ENCODE assay signal across 8 mouse cellular contexts in genomic region chr5:137286655-137287031, GRCm38 (mm10). TPM values are rescaled to one million over a fixed set of nuclear protein-coding genes. Genes with fewer than 3 reads are reported as not detected.
DNase-seq lines count a peak whose midpoint lies in the region; ATAC-seq and TF ChIP-seq lines count a peak whose summit lies in the region.

No protein-coding gene starts in this region.

- DNase-seq in 3T3-L1 (ENCODE audit: low read depth, low spot score): peak; percentile 89
- peak; percentile 70 to 76 for DNase-seq in adrenal gland, postnatal 4 days (ENCODE audit: low spot score in 2 of 2)
- DNase-seq in heart, embryonic 10.5 days (ENCODE audit: low spot score): peak; percentile 96
- DNase-seq in liver, embryonic 13.5 days: peak; percentile 78
- peak; percentile 91 for DNase-seq in neural tube, embryonic 10.5 days (ENCODE audit: extremely low spot score, low spot score)

- no peak overlapping the region for H3K9ac ChIP-seq in kidney, embryonic 16.5 days (replicated peaks; ENCODE audit: low read length)
- H3K9ac ChIP-seq in liver, embryonic 13.5 days: peak overlapping the region; percentile 94; the same call in 1 of the 2 replicates
- H3K9ac ChIP-seq in stomach, embryonic 15.5 days: no peak overlapping the region

- WGBS in heart, embryonic 10.5 days: under 1% methylated on average over 16 of the region's 16 CpGs
- WGBS in kidney, embryonic 16.5 days: under 1% methylated on average over 16 of the region's 16 CpGs
- under 1% methylated on average over 16 of the region's 16 CpGs for WGBS in liver, embryonic 13.5 days (ENCODE audit: insufficient replicate concordance)
- WGBS in stomach, embryonic 15.5 days: under 1% methylated on average over 16 of the region's 16 CpGs

- TF ChIP-seq CTCF in embryonic fibroblast, embryonic 13.5 days (IDR thresholded peaks at IDR 0.05; ENCODE audit: borderline replicate concordance, insufficient read depth, low read length): peak; percentile 97

- H3K27ac ChIP-seq in embryonic fibroblast, embryonic 13.5 days (ENCODE audit: insufficient read depth, low read length): no peak overlapping the region
- H3K27ac ChIP-seq in heart, embryonic 10.5 days: peak overlapping the region; percentile 81; the same call in 1 of the 2 replicates
- H3K27ac ChIP-seq in kidney, embryonic 16.5 days (ENCODE audit: low read length): no peak overlapping the region
- no peak overlapping the region for H3K27ac ChIP-seq in liver, embryonic 13.5 days
- H3K27ac ChIP-seq in stomach, embryonic 15.5 days: no peak overlapping the region

- no peak for TF ChIP-seq POLR2A in embryonic fibroblast, embryonic 13.5 days (IDR thresholded peaks at IDR 0.05; ENCODE audit: low read depth, low read length)

- H3K27me3 ChIP-seq in heart, embryonic 10.5 days (ENCODE audit: insufficient read depth, poor library complexity, severe bottlenecking): peaks cover 48% of the 10 kb centered on the region
- H3K27me3 ChIP-seq in kidney, embryonic 16.5 days (ENCODE audit: insufficient read depth, low read length): peaks cover 44% of the 10 kb centered on the region
- H3K27me3 ChIP-seq in liver, embryonic 13.5 days: peaks cover 20% of the 10 kb centered on the region
- H3K27me3 ChIP-seq in stomach, embryonic 15.5 days (replicated peaks): peaks cover 33% of the 10 kb centered on the region

- ATAC-seq in kidney, embryonic 16.5 days (ENCODE audit: low FRiP score, low TSS enrichment): peak; percentile 57
- ATAC-seq in liver, embryonic 13.5 days (ENCODE audit: low read depth): no peak
- no peak for ATAC-seq in stomach, embryonic 15.5 days (ENCODE audit: insufficient read depth, low FRiP score, low read depth)

- H3K4me1 ChIP-seq in embryonic fibroblast, embryonic 13.5 days (ENCODE audit: control insufficient read depth, insufficient read depth, low read length): no peaks in the 10 kb centered on the region
- H3K4me1 ChIP-seq in heart, embryonic 10.5 days: peaks cover 43% of the 10 kb centered on the region
- H3K4me1 ChIP-seq in kidney, embryonic 16.5 days (ENCODE audit: insufficient read depth, low read length): peaks cover 28% of the 10 kb centered on the region
- H3K4me1 ChIP-seq in liver, embryonic 13.5 days (replicated peaks): peaks cover 50% of the 10 kb centered on the region
- peaks cover 25% of the 10 kb centered on the region for H3K4me1 ChIP-seq in stomach, embryonic 15.5 days

- H3K9me3 ChIP-seq in heart, embryonic 10.5 days: no peaks in the 10 kb centered on the region
- no peaks in the 10 kb centered on the region for H3K9me3 ChIP-seq in kidney, embryonic 16.5 days (ENCODE audit: low read length)
- H3K9me3 ChIP-seq in liver, embryonic 13.5 days (replicated peaks): no peaks in the 10 kb centered on the region
- no peaks in the 10 kb centered on the region for H3K9me3 ChIP-seq in stomach, embryonic 15.5 days

- H3K4me3 ChIP-seq in embryonic fibroblast, embryonic 13.5 days (ENCODE audit: insufficient read depth, low read length): no peak overlapping the region
- peak overlapping the region; percentile 64 for H3K4me3 ChIP-seq in heart, embryonic 10.5 days
- H3K4me3 ChIP-seq in kidney, embryonic 16.5 days (ENCODE audit: low read length): peak overlapping the region; percentile 45
- peak overlapping the region; percentile 83 for H3K4me3 ChIP-seq in liver, embryonic 13.5 days (replicated peaks)
- peak overlapping the region; percentile 35 for H3K4me3 ChIP-seq in stomach, embryonic 15.5 days (replicated peaks)

- H3K36me3 ChIP-seq in heart, embryonic 10.5 days: no peaks in the 10 kb centered on the region
- no peaks in the 10 kb centered on the region for H3K36me3 ChIP-seq in kidney, embryonic 16.5 days (ENCODE audit: insufficient read depth, low read length)
- peaks cover 3% of the 10 kb centered on the region for H3K36me3 ChIP-seq in liver, embryonic 13.5 days
- H3K36me3 ChIP-seq in stomach, embryonic 15.5 days: no peaks in the 10 kb centered on the region

- peak overlapping the region; percentile 75 for H3K4me2 ChIP-seq in kidney, embryonic 16.5 days (replicated peaks; ENCODE audit: low read depth, low read length)
- peak overlapping the region; percentile 100 for H3K4me2 ChIP-seq in liver, embryonic 13.5 days
- H3K4me2 ChIP-seq in stomach, embryonic 15.5 days: peak overlapping the region; percentile 69

RNA-seq across cellular contexts. Expression of gene Ache, which starts 0.7 kb away (rescaled TPM):
- 10 to 100 TPM; 12.5 to 20.2 TPM for total RNA-seq in adrenal gland, postnatal 4 days (2021)
- 0.33 and 0.73 TPM in 2 replicates for polyA plus RNA-seq in embryonic fibroblast, embryonic 13.5 days (2011; ENCODE audit: insufficient read length, low read depth, missing spikeins)
- 10.7 and 24.1 TPM in 2 replicates for polyA plus RNA-seq in heart, embryonic 10.5 days (2016; fragmentation: Nextera tagmentation; extraction: Ambion mirVana)
- polyA plus RNA-seq in kidney, embryonic 16.5 days (2015; fragmentation: Nextera tagmentation; extraction: Ambion mirVana): 3.0 and 3.1 TPM in 2 replicates
- 15.9 and 16.6 TPM in 2 replicates for polyA plus RNA-seq in liver, embryonic 13.5 days (2015; fragmentation: Nextera tagmentation; extraction: Ambion mirVana)
- 9.8 and 12.3 TPM in 2 replicates for polyA plus RNA-seq in stomach, embryonic 15.5 days (2015; fragmentation: Nextera tagmentation; extraction: Ambion mirVana)

RNA-seq across cellular contexts. Expression of gene Ufsp1, which starts 7.8 kb away (rescaled TPM):
- 10 to 100 TPM; 10.6 to 11.0 TPM for total RNA-seq in adrenal gland, postnatal 4 days (2021)
- 4.4 and 7.7 TPM in 2 replicates for polyA plus RNA-seq in embryonic fibroblast, embryonic 13.5 days (2011; ENCODE audit: insufficient read length, low read depth, missing spikeins)
- polyA plus RNA-seq in heart, embryonic 10.5 days (2016; fragmentation: Nextera tagmentation; extraction: Ambion mirVana): 11.1 and 12.3 TPM in 2 replicates
- polyA plus RNA-seq in kidney, embryonic 16.5 days (2015; fragmentation: Nextera tagmentation; extraction: Ambion mirVana): 7.2 and 7.8 TPM in 2 replicates
- 8.4 TPM in 2 replicates for polyA plus RNA-seq in liver, embryonic 13.5 days (2015; fragmentation: Nextera tagmentation; extraction: Ambion mirVana)
- polyA plus RNA-seq in stomach, embryonic 15.5 days (2015; fragmentation: Nextera tagmentation; extraction: Ambion mirVana): 7.8 and 8.7 TPM in 2 replicates

RNA-seq across cellular contexts. Expression of gene Srrt, which starts 20.8 kb away (rescaled TPM):
- 100 to 1,000 TPM; 236 to 269 TPM for total RNA-seq in adrenal gland, postnatal 4 days (2021)
- polyA plus RNA-seq in embryonic fibroblast, embryonic 13.5 days (2011; ENCODE audit: insufficient read length, low read depth, missing spikeins): 93.6 and 108 TPM in 2 replicates
- 124 and 147 TPM in 2 replicates for polyA plus RNA-seq in heart, embryonic 10.5 days (2016; fragmentation: Nextera tagmentation; extraction: Ambion mirVana)
- polyA plus RNA-seq in kidney, embryonic 16.5 days (2015; fragmentation: Nextera tagmentation; extraction: Ambion mirVana): 158 and 165 TPM in 2 replicates
- polyA plus RNA-seq in liver, embryonic 13.5 days (2015; fragmentation: Nextera tagmentation; extraction: Ambion mirVana): 86.7 and 102 TPM in 2 replicates
- 113 and 122 TPM in 2 replicates for polyA plus RNA-seq in stomach, embryonic 15.5 days (2015; fragmentation: Nextera tagmentation; extraction: Ambion mirVana)

RNA-seq across cellular contexts. Expression of gene Trip6, which starts 27.6 kb away (rescaled TPM):
- total RNA-seq in adrenal gland, postnatal 4 days (2021): 10 to 100 TPM; 60.0 to 61.2 TPM
- polyA plus RNA-seq in embryonic fibroblast, embryonic 13.5 days (2011; ENCODE audit: insufficient read length, low read depth, missing spikeins): 32.5 and 42.9 TPM in 2 replicates
- polyA plus RNA-seq in heart, embryonic 10.5 days (2016; fragmentation: Nextera tagmentation; extraction: Ambion mirVana): 55.6 and 62.2 TPM in 2 replicates
- 90.1 and 102 TPM in 2 replicates for polyA plus RNA-seq in kidney, embryonic 16.5 days (2015; fragmentation: Nextera tagmentation; extraction: Ambion mirVana)
- 10.1 and 10.6 TPM in 2 replicates for polyA plus RNA-seq in liver, embryonic 13.5 days (2015; fragmentation: Nextera tagmentation; extraction: Ambion mirVana)
- polyA plus RNA-seq in stomach, embryonic 15.5 days (2015; fragmentation: Nextera tagmentation; extraction: Ambion mirVana): 73.2 and 73.4 TPM in 2 replicates

RNA-seq across cellular contexts. Expression of gene Slc12a9, which starts 46.8 kb away (rescaled TPM):
- total RNA-seq in adrenal gland, postnatal 4 days (2021): 10 to 100 TPM; 16.3 to 19.4 TPM
- 7.2 and 7.7 TPM in 2 replicates for polyA plus RNA-seq in embryonic fibroblast, embryonic 13.5 days (2011; ENCODE audit: insufficient read length, low read depth, missing spikeins)
- polyA plus RNA-seq in heart, embryonic 10.5 days (2016; fragmentation: Nextera tagmentation; extraction: Ambion mirVana): 10.6 and 12.0 TPM in 2 replicates
- polyA plus RNA-seq in kidney, embryonic 16.5 days (2015; fragmentation: Nextera tagmentation; extraction: Ambion mirVana): 16.3 and 16.6 TPM in 2 replicates
- polyA plus RNA-seq in liver, embryonic 13.5 days (2015; fragmentation: Nextera tagmentation; extraction: Ambion mirVana): 2.8 and 3.2 TPM in 2 replicates
- polyA plus RNA-seq in stomach, embryonic 15.5 days (2015; fragmentation: Nextera tagmentation; extraction: Ambion mirVana): 13.0 and 14.5 TPM in 2 replicates
